ENCODE assay signal across 9 mouse cellular contexts in genomic region chr13:53356105-53356996, GRCm38 (mm10). TPM values are rescaled to one million over a fixed set of nuclear protein-coding genes. Genes with fewer than 3 reads are reported as not detected.
DNase-seq lines count a peak whose midpoint lies in the region; ATAC-seq and TF ChIP-seq lines count a peak whose summit lies in the region.
"Had no signal": no experiment of that assay in that cellular context is flagged by ENCODE, and none has a peak within 500 bp of the region (broad histone marks: within the 10 kb centered on the region; RNA-seq: fewer than 3 reads in every experiment).

No protein-coding gene starts in this region.

- no peaks in the 10 kb centered on the region for H3K4me1 ChIP-seq in forebrain, embryonic 10.5 days
- H3K4me1 ChIP-seq in hindbrain, embryonic 15.5 days (replicated peaks) = no peaks in the 10 kb centered on the region
- H3K4me1 ChIP-seq in midbrain, embryonic 10.5 days = no peaks in the 10 kb centered on the region
- H3K4me1 ChIP-seq in stomach, postnatal 0 days (replicated peaks; ENCODE audit: control insufficient read depth, insufficient read depth) = no peaks in the 10 kb centered on the region

- no peak overlapping the region for H3K9ac ChIP-seq in hindbrain, embryonic 15.5 days
- no peak overlapping the region for H3K9ac ChIP-seq in stomach, postnatal 0 days (ENCODE audit: low read length)

- no peak for TF ChIP-seq EP300 in stomach, postnatal 0 days (optimal IDR thresholded peaks at IDR 0.05)

- no peaks in the 10 kb centered on the region for H3K27me3 ChIP-seq in forebrain, embryonic 10.5 days (ENCODE audit: poor library complexity, severe bottlenecking)
- H3K27me3 ChIP-seq in hindbrain, embryonic 15.5 days = no peaks in the 10 kb centered on the region
- no peaks in the 10 kb centered on the region for H3K27me3 ChIP-seq in midbrain, embryonic 10.5 days (ENCODE audit: low read depth, poor library complexity, severe bottlenecking)
- H3K27me3 ChIP-seq in stomach, postnatal 0 days (ENCODE audit: control insufficient read depth, insufficient read depth, low read length) = no peaks in the 10 kb centered on the region
- H3K27me3 ChIP-seq: megakaryocyte, embryonic 14.5 days had no signal

- no peak overlapping the region for H3K4me2 ChIP-seq in hindbrain, embryonic 15.5 days
- H3K4me2 ChIP-seq in stomach, postnatal 0 days (replicated peaks; ENCODE audit: low read depth) = no peak overlapping the region

- peaks cover 91% of the 10 kb centered on the region for H3K36me3 ChIP-seq in forebrain, embryonic 10.5 days (replicated peaks)
- H3K36me3 ChIP-seq in hindbrain, embryonic 15.5 days = peaks cover 58% of the 10 kb centered on the region
- H3K36me3 ChIP-seq in midbrain, embryonic 10.5 days = peaks cover 92% of the 10 kb centered on the region
- peaks cover 18% of the 10 kb centered on the region for H3K36me3 ChIP-seq in stomach, postnatal 0 days (ENCODE audit: control insufficient read depth, insufficient read depth, low read length)

- WGBS in forebrain, embryonic 10.5 days = 68% methylated on average over 8 of the region's 8 CpGs
- 70% methylated on average over 8 of the region's 8 CpGs for WGBS in hindbrain, embryonic 15.5 days
- 69% methylated on average over 8 of the region's 8 CpGs for WGBS in midbrain, embryonic 10.5 days
- 54% methylated on average over 8 of the region's 8 CpGs for WGBS in stomach, postnatal 0 days

- ATAC-seq in hindbrain, embryonic 15.5 days (ENCODE audit: low FRiP score, low read depth) = peak; percentile 87
- peak; percentile 65 for ATAC-seq in stomach, postnatal 0 days (ENCODE audit: low FRiP score, low TSS enrichment)

- no peaks in the 10 kb centered on the region for H3K9me3 ChIP-seq in forebrain, embryonic 10.5 days
- no peaks in the 10 kb centered on the region for H3K9me3 ChIP-seq in hindbrain, embryonic 15.5 days
- no peaks in the 10 kb centered on the region for H3K9me3 ChIP-seq in midbrain, embryonic 10.5 days (replicated peaks)
- H3K9me3 ChIP-seq in stomach, postnatal 0 days (ENCODE audit: control insufficient read depth, low read length) = no peaks in the 10 kb centered on the region
- H3K9me3 ChIP-seq: megakaryocyte, embryonic 14.5 days had no signal

- no peak overlapping the region for H3K27ac ChIP-seq in forebrain, embryonic 10.5 days
- H3K27ac ChIP-seq in hindbrain, embryonic 15.5 days (replicated peaks) = no peak overlapping the region
- H3K27ac ChIP-seq in midbrain, embryonic 10.5 days (replicated peaks) = no peak overlapping the region
- no peak overlapping the region for H3K27ac ChIP-seq in stomach, postnatal 0 days (replicated peaks)

- no peak overlapping the region for H3K4me3 ChIP-seq in forebrain, embryonic 10.5 days
- H3K4me3 ChIP-seq in hindbrain, embryonic 15.5 days = no peak overlapping the region
- no peak overlapping the region for H3K4me3 ChIP-seq in midbrain, embryonic 10.5 days
- H3K4me3 ChIP-seq in stomach, postnatal 0 days (ENCODE audit: low read depth, low read length) = no peak overlapping the region
- H3K4me3 ChIP-seq: megakaryocyte, embryonic 14.5 days had no signal

- TF ChIP-seq CTCF in stomach, postnatal 0 days (IDR thresholded peaks at IDR 0.05; ENCODE audit: low read depth) = peak; percentile 98

- DNase-seq in layer of hippocampus, adult 11-12 months (ENCODE audit: low spot score) = peak; percentile 54
- DNase-seq in layer of hippocampus, adult 9-10 months (ENCODE audit: low spot score) = no peak
- DNase-seq in brain, embryonic 18.5 days (ENCODE audit: low read depth, low spot score) = peak; percentile 45
- DNase-seq in forebrain, embryonic 10.5 days (ENCODE audit: extremely low spot score, low spot score) = peak; percentile 48
- peak; percentile 30 to 50 for DNase-seq in layer of hippocampus, postnatal 36 days
- peak; percentile 43 for DNase-seq in midbrain, embryonic 10.5 days (ENCODE audit: low spot score)
- peak; percentile 44 for DNase-seq in stomach, postnatal 0 days (ENCODE audit: low spot score)

RNA-seq across cellular contexts. Expression of gene Sptlc1, which starts 20.8 kb away (rescaled TPM):
- polyA plus RNA-seq in forebrain, embryonic 10.5 days (2016; fragmentation: Nextera tagmentation; extraction: Ambion mirVana) = 29.6 and 33.9 TPM in 2 replicates
- polyA plus RNA-seq in hindbrain, embryonic 15.5 days (2015; fragmentation: Nextera tagmentation; extraction: Ambion mirVana) = 26.2 and 27.0 TPM in 2 replicates
- total RNA-seq in layer of hippocampus, postnatal 36 days (2021) = 10 to 100 TPM; 28.1 to 31.5 TPM
- polyA plus RNA-seq in midbrain, embryonic 10.5 days (2016; fragmentation: Nextera tagmentation; extraction: Ambion mirVana) = 30.0 and 31.8 TPM in 2 replicates
- polyA plus RNA-seq in stomach, postnatal 0 days (2015; fragmentation: Nextera tagmentation; extraction: Ambion mirVana) = 37.3 and 38.8 TPM in 2 replicates
